Mouse (Mus musculus) MEL (cell line): ENCODE results near the gene E2f3.

ENCODE experiments used
- CTCF ChIP-seq, 3 experiments: IDR thresholded peaks in 2 of 3; conservative IDR thresholded peaks in 1 of 3; 2 replicates each; pipeline ENCODE4 v1.5.1; 2011 to 2012; ENCODE audit warnings: low read length in 3 of 3, low read depth in 2 of 3, mild to moderate bottlenecking in 2 of 3, improper control_type of control experiment in 1 of 3, inconsistent platforms in 1 of 3, mixed read lengths in 1 of 3, moderate library complexity in 1 of 3; ENCODE audit not compliant: control insufficient read depth in 1 of 3, insufficient read depth in 1 of 3, poor library complexity in 1 of 3, severe bottlenecking in 1 of 3
- GATA1 ChIP-seq: IDR thresholded peaks from 2 replicates; pipeline ENCODE4 v1.6.1; 2011; ENCODE audit warnings: low read depth, low read length, improper control_type of control experiment
- JUND ChIP-seq: IDR thresholded peaks from 2 replicates; pipeline ENCODE4 v1.6.1; 2011; ENCODE audit warnings: low read depth, mild to moderate bottlenecking, improper control_type of control experiment, low read length
- NELFE ChIP-seq: IDR thresholded peaks from 2 replicates; pipeline ENCODE4 v1.6.1; 2011; ENCODE audit warnings: low read depth, low read length, improper control_type of control experiment
- NRF1 ChIP-seq: IDR thresholded peaks from 2 replicates; pipeline ENCODE4 v1.6.1; 2014; ENCODE audit warnings: low read depth, mild to moderate bottlenecking, inconsistent platforms, low read length, improper control_type of control experiment, moderate library complexity; ENCODE audit not compliant: poor library complexity, insufficient read depth, severe bottlenecking
- POLR2A ChIP-seq, 2 experiments: IDR thresholded peaks; 2 replicates each; pipeline ENCODE4 v1.6.1; 2011 to 2012; ENCODE audit warnings: low read length in 2 of 2, mild to moderate bottlenecking in 2 of 2, control low read depth in 1 of 2, improper control_type of control experiment in 1 of 2, low read depth in 1 of 2, moderate library complexity in 1 of 2; ENCODE audit not compliant: control insufficient read depth in 1 of 2, insufficient read depth in 1 of 2, poor library complexity in 1 of 2
- ZC3H11A ChIP-seq: IDR thresholded peaks from 2 replicates; pipeline ENCODE4 v1.6.1; 2012; ENCODE audit warnings: low read depth, mild to moderate bottlenecking, inconsistent platforms, low read length, improper control_type of control experiment

DNA sequence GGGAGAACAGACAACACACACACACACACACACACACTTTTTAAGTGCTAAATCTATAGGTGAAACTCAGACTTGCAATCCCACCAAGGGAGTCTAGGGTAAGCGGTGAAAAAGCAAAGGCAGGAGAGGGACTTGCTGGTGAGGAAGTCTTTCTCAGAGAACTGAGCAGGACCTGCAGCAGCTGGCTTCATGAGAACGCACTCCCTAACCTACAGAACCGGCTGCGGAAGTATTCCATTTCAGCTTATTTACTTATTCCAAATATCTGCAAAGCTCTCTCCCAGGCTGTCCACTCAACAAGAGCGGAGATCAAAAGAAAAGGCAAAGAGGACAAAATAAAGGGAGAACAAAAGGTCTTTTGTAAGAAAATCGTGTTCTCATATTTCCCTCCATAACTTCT is 121.5 kb downstream of the E2f3 start:
- no peak for TF ChIP-seq CTCF (IDR thresholded peaks at IDR 0.05 in 2 of 3, conservative IDR thresholded peaks at IDR 0.05 in 1 of 3; ENCODE audit: control insufficient read depth in 1 of 3, insufficient read depth in 1 of 3, low read depth in 2 of 3, low read length in 3 of 3, poor library complexity in 1 of 3, severe bottlenecking in 1 of 3)
- TF ChIP-seq GATA1 = no peak
- TF ChIP-seq ZC3H11A = no peak
- TF ChIP-seq NELFE = no peak
- no peak for TF ChIP-seq JUND
- no peak for TF ChIP-seq POLR2A (IDR thresholded peaks at IDR 0.05; ENCODE audit: control insufficient read depth in 1 of 2, insufficient read depth in 1 of 2, low read depth in 1 of 2, low read length in 2 of 2, poor library complexity in 1 of 2)
- no peak for TF ChIP-seq NRF1
